Mouse (Mus musculus) adrenal gland, postnatal 25 days (tissue): ENCODE results near the gene Tmem120b. TPM values are rescaled to one million over a fixed set of nuclear protein-coding genes. Genes with fewer than 3 reads are reported as not detected.

Experiments
- DNase-seq: peaks from one replicate; pipeline ENCODE4 v3.0.0; 2021; ENCODE audit warnings: mixed read lengths
- total RNA-seq: library from RNA; stranded (reverse); gene quantifications from 2 replicates; pipeline ENCODE4 v1.2.3, GENCODE M21; 2021

The Tmem120b gene
- total RNA-seq, 1 experiment from 2014 or later: 20.3 TPM

DNA sequence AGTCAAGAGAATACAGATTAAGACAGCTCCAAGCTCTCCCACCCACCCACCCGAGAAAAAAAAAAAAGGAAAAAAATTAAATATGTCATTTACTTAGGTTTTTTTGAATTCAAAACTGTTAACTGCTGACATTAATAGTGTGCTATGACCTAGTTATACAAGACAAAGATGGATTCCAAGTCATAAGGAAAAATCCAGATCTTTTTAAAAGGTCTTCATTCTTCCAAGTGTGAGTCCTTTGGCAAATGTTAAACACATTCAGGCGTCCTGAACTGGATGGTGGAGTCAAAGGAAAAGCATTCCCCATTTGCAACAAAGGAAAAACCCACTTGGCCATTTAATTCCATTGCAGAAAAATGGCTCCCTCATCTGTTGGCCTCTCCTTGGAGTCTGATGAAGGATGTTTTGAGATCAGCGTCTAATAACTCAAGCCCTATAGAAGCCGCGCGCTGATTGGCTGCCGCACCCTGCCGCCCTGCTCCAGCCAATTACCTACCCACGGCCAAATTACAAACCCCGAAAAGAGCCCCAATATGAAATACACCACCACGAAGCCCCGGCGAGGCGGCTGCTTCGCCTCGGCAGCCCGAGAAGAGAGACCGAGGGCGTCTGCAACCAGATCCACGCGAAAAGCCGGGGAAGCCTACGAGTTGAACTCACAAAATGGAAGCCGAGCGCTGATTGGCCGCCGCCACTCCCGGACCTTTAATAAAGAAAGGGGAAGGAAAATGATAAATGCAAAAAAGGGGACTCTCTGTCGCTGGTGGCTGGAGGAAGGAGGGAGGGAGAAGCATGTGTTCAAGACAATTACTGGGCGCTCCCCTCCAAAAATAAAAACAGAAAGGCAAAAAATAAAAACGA, 72.7 kb downstream of the Tmem120b start:
- DNase-seq: peak; percentile 89

DNA sequence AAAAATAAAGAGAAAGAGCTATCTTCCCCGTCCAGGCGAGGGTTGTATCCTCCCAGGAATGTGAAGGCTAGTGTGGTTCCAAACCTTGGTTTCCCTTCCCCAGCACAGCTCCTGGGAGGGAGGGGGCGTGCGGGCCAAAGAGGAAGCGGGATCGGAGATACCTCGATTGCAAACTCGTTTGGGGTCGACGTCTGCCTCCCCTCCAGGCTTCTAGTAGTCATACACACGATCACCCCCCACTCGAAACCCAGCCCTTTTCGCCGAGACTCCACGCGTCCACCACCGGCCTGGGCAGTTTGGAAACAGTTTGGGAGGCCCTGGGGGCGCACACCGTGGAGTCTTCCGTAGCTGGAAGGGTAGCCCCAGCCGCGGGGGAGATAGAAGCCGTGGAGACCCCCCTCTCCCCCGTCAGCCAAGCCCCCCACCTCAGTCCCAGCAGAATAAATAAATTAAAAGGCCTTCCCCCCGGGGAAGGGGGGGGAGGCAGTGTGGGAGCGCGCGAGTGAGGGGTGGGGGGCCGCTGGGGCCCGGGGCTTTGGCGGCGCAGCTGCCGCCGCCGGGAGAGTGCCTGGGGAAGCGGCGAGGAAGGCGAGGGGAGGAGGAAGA, 73.4 kb downstream of the Tmem120b start:
- peak; percentile 57 for DNase-seq

DNA sequence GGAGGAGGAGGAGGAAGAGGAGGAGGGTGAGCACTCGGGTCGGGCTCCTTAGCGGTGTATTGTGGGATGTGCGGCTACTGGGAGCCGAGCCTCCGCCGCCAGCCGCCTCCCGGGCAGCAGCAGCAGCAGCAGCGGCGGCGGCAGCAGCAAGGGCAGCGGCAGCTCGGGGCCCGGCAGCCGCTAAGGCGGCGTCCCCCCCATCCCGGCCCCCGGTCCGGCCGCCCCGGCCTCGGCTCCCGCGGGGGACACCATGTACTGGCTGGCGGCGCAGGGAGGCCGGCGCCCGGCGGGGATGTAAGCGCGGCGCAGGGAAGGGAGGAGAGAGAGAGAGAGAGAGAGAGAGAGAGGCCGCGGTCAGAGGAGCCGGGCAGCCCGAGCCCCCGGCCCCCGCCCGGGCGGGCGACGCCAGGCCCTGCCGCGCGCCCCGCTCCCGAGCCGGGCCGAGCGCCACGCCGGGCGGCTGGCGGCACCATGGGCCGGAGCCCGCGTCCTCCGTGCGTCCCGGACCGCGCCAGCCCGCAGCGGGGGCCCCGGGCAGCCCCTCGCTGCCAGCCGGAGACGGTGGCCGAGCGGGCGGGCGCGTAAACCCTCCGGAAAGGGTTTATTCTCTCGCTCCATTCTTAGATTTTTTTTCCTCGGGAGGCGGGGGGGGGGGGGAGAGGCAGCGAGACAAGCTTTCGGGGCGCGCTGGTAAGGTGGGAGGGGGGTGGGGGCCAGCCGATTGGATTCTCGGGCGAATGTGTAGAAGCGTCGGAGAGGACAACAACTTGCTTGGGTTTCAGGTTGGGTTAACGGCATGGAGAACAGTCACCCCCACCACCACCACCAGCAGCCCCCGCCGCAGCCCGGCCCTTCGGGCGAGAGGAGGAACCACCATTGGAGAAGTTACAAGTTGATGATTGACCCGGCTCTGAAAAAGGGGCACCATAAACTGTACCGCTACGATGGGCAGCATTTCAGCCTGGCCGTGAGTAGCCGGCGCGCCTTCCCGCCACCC, 74.2 kb downstream of the Tmem120b start, which contains the start of gene Setd1b:
Gene Setd1b, plus strand, starts transcription at position 33 of the 997 bp plus-strand sequence.
- peak; percentile 52 for DNase-seq

DNA sequence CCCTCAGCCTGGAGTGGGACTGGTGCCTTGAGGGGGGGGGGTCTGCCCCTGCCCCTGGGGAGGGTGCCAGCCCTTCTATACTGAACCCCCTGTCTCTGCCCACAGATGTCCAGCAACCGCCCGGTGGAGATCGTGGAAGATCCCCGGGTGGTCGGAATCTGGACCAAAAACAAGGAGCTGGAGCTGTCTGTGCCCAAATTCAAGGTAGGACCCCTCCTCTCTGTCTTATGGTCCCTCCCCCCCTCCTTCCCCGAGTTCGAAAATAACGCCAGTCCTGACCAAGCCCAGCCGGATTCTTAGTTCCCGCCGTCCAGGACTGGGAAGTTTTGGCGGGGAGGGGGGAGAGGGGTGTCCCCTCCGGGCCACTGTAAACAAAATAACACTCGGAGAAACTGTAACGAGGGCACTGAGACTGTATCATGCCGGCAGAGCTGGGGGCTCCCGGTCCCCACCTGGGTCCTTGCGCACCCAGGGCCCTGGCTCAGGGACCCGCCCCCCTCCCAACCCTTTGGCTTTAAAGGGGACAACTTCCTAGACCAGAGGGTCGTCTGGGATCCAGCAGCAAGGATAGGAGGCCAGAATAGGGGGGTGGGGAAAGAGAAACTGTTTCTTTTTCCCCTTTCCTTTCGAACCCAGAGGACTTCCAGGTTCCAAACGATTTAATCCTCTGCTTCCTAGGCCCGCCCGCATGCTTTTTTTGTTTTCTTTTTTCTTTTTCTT, 75.2 kb downstream of the Tmem120b start:
- DNase-seq: no peak

DNA sequence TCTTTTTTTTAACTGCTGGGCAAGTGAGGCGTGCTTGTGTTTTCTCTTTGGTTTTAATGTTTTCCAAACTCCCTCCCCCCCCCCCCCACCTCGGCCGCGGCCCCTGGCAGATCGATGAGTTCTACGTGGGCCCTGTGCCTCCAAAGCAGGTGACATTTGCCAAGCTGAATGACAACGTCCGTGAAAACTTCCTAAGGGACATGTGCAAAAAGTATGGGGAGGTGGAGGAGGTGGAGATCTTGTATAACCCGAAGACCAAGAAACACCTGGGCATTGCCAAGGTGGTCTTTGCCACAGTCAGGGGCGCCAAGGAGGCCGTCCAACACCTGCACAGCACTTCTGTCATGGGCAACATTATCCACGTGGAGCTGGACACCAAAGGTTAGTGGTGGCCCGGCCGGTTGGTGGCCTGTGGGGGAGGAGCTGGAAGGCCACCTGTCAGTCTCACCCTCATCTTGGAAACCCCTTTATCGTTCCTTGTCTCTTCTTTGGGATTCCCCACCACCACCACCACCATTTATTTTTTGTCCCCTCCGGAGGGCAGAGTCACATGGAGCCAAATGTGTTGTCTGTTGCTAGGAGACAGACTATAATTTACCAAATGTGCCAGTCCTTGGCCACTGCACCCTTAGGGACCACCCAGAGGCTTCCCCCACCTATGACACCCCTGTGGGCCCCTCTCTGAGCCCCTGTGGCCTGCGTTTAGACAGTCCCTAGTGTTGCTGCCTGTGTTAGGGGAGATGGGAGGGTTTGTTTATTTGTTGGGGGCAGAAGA, 75.9 kb downstream of the Tmem120b start:
- no peak for DNase-seq

DNA sequence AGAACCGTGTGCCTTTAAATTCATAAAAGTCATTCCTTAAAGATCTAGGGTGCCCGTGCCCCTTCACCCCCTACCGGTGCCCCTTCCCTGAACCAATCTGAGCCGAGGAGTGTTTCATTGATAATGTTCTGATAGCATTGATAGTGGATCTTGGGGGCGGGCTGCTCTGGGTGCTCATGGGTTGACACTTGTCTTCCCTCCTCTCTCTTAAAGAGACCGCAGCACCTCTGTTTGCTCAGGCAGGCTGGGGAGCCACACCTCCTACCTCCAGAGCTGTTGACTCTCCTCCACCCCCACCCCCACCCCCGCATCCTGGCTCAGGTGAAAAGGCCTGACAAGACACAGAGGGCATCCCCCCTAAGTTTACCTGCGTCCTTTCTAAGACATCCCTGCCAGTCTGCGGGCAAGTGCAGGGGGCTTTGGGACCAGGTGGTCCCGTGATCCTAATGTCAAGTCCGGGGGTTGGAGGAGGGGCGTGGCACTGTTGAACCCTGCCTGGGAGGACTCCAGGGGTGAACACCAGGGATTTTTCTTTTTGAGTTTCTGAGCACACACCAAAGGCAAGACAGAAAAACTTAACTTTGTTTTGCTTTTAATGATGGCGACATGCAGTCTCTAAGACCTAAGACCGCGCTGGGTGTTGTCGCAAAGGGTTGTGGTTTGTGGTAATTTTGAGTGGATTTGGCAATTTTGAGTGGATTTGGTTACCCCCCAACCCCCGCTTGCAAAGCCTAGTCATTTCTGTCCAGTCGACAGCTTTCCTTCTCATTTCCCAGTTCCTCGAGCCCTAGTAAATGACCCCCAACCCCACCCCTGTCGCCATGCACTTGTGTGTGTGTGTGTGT, 76.8 kb downstream of the Tmem120b start:
- DNase-seq: no peak

DNA sequence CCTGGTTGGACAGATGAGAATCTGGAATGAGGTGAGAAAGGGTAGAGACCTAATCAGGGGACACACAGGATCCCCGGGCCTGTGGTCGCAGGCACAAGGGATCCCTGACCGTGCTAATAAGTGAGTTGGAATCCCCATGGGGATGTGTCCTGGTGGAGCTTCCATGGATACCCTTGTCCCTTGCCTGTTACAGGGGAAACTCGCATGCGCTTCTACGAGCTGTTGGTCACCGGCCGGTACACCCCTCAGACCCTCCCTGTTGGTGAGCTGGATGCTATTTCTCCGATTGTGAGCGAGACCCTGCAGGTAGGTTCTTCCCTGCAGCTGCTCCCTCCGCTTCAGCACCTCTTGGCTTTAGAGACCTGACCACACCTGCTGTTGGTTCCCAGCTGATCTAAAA, 78.1 kb downstream of the Tmem120b start:
- DNase-seq: no peak

DNA sequence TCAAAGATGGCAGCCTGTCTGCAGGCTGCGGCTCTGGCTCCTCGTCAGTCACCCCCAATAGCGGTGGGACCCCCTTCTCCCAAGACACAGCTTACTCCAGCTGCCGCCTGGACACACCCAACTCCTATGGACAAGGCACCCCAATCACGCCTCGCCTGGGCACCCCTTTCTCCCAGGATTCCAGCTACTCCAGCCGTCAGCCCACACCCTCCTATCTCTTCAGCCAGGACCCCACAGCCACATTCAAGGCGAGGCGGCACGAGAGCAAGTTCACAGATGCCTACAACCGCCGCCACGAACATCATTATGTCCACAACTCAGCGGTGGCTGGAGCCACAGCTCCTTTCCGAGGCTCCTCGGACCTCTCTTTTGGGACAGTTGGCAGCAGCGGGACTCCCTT, 79.4 kb downstream of the Tmem120b start:
- DNase-seq: no peak

DNA sequence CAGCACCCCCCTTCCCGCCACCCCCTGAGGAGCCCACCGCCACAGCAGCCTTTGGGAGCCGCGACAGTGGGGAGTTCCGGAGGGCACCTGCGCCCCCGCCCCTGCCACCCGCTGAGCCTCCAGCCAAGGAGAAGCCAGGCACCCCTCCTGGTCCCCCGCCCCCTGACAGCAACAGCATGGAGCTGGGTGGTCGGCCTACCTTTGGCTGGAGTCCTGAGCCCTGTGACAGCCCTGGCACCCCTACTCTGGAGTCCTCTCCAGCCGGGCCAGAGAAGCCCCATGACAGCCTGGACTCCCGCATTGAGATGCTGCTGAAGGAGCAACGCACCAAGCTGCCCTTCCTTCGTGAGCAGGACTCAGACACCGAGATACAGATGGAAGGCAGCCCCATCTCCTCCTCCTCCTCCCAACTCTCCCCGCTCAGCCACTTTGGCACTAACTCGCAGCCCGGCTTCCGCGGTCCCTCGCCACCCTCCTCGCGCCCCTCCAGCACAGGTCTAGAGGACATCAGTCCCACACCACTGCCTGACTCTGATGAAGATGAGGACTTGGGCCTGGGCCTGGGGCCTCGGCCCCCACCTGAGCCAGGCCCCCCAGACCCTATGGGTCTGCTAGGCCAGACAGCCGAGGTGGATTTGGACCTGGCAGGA, 80.0 kb downstream of the Tmem120b start:
- DNase-seq: no peak

DNA sequence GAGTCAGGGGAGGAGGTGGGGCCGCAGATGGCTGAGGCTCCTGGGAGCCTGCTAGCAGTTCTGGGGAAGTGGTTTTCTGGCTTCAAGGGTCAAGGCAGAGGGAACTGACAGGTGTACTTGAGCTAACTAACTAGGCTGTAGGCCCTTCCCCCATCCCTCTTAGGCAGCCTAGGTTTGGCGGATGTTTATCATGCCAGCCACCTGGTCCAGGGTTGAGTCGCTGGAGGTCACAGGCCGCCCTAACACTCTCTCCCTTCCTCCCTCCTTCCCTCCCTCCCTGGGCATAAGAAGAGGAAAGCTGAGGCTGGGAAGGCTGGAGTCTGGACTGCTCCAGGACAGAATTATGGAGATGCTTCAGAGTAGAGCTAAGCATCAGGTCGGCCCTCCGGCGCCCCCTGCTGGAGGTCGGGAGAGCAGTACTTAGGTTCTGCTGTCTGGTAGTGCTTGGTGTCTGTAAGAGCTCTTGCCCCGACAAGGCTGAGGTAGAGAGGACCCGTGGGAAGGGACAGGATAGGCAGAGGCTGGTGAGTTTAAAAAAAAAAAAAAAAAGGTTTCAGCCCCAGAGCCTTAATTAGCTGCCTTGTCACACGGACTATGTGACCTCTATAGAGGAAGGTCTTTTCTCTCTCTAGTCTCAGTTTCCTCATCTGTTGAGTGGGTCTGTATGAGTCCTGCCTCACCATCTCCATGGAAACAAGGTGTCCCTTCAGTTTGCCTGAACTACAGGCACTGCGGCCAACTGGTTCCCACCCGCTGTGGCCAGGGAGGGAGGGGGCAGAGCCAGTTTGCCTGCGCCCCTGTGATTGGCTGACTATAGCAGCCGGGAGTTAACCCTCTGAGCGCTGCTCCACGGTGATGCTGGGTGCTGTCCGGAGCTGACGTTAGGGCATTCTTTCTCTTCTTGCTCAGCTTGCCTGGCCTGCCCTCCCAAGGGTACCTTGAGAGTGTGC, 81.5 kb downstream of the Tmem120b start:
- peak; percentile 95 for DNase-seq

DNA sequence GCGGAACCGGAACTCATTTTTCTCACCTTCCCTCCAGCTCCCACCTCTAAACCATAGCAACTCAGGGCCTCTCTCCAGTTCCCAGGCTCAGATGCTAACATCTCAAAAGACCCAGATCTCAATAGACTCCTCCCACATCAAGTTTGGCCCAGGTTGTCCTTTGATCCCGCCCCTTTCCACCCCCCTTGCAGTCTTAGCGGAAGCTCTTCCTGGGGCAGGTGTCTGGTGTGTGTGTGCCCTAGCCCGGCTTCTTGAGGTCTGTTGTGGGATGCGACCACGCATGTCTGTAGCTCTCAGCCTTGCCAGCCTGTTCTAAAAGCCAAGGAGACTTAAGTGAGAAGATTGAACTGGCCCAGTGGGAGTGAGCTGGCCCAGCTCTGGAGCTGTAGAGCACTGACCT, 82.4 kb downstream of the Tmem120b start:
- DNase-seq: no peak

DNA sequence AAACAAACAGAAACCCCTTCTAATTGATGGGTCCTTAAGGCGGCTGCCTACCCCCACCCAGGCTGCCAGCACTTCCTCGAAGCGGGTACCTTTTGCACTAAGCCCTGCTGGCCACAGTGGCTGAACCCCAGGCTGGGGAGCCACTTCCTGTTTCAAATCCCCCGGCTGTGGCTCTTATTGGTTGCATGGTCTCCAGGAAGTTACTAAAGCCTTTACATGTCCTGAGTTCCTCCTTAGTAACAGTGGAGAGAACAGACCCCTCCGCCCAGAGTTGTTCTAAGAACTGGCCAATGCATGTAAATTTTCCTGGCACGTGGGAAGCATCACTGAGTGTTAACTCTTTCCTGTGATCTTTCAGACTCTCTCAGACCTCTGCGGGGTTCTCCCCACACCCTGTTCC, 82.9 kb downstream of the Tmem120b start:
- DNase-seq: no peak

DNA sequence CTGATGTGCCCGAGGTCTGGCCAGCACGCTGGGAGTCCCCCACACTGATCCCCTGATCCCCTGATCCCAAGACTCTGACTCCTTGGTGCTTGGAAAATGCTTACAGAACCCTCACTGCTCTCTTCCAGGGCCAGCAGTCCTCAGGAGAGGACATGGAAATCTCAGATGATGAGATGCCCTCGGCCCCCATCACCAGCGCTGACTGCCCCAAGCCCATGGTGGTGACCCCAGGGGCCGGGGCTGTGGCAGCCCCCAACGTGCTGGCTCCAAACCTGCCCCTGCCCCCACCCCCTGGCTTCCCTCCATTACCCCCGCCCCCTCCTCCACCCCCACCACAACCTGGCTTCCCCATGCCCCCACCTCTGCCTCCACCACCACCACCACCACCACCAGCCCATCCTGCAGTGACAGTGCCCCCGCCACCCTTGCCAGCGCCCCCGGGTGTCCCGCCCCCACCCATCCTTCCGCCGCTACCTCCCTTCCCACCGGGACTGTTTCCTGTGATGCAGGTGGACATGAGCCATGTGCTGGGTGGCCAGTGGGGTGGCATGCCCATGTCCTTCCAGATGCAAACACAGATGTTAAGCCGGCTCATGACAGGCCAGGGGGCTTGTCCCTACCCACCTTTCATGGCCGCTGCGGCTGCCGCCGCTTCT, 83.6 kb downstream of the Tmem120b start:
- no peak for DNase-seq

DNA sequence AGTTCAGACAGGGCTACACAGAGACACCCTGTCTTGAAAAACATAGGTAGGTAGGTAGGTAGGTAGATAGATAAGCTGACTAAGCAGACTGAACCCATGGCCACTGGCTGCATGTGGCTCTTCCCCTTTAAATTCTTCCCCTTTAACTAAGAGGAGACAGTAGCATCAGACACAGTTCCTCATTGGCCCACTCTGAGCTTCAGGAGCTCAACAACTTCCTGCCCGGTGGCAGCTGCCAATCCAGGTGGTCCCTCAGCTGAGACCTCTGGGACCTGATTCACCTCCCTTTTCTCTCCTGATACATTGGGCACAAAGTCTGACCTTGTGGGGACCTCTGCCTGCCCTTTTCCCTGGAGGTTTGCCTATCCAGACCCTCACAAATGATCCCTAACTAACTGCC, 84.7 kb downstream of the Tmem120b start:
- no peak for DNase-seq

DNA sequence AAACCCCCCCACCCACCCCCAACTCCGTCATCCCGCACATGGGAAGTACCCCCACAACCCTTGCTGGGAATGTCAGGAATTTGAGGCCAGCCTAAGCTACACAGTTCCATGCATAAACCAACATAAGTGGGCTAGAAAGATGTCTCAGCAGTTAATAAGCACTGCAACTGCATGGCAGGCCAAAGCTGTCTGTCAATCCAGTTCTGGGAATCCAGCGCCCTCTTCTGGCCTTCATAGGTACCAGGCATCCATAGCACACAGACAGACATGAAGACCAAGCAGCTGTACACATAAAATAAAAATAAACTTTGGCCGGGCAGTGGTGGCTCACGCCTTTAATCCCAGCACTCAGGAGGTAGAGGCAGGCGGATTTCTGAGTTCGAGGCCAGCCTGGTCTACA, 87.2 kb downstream of the Tmem120b start:
- DNase-seq: peak; percentile 63

DNA sequence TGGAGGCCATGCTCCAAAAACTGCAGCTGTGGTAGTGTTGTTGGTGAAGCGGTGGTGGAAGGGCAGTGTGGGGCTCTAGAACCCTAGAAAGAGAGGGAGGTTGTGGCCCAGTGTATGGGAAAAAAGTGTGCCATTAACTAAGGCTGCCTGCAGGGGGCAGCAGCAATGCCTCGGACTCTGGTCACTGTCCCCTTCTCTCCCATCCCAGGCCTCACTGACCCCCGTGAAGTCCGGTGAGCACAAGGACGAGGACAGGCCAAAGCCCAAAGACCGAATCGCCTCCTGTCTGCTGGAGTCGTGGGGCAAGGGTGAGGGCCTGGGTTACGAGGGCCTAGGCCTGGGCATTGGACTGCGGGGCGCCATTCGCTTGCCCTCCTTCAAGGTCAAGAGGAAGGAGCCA, 88.5 kb downstream of the Tmem120b start:
- no peak for DNase-seq

DNA sequence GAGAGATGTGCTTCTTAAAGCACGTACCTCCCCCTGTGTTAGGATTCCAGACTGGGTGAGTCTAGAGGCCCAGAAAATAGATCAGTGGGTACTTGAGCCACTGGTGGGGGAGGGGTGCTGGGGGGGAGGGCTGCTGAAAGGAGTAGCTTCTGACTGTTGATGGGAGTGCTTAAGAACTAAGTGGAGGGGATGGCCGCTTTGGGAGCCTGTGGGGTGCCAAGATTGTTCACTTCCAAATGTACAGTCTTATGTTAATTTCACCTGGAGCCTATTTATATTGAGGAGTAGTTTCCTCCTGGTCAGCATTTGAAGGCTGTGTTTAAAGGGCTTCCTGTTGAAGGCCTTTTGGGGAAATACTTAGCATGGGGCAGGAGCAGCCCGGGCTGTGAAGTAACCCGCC, 89.8 kb downstream of the Tmem120b start:
- no peak for DNase-seq

DNA sequence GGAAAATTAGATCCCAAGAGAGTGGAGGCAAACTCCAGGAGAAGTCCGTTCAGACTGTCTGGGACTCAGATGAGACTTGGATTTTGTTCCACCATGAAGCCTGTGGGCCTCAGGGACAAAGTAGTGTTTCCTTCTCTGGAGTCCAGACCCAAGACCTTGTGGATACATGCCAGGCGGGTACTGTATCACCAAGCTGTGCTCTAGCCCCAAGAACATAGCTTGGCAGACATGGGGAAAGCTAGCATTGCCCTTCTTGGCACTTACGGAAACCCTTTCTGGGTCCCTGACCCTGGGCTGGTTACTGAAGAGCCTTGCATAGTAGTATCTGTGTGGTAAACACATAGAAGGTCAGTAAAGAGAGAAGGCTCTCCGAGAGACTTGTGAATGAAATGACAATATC, 91.2 kb downstream of the Tmem120b start:
- peak; percentile 50 for DNase-seq
